Mouse (Mus musculus): ENCODE measurements around the gene Kctd6.
"Not testable (repeated sequence)": the region's sequence is repeated elsewhere in the genome, so short reads cannot be mapped to it uniquely, and the experiment has no call there.

Gene Kctd6

DNA sequence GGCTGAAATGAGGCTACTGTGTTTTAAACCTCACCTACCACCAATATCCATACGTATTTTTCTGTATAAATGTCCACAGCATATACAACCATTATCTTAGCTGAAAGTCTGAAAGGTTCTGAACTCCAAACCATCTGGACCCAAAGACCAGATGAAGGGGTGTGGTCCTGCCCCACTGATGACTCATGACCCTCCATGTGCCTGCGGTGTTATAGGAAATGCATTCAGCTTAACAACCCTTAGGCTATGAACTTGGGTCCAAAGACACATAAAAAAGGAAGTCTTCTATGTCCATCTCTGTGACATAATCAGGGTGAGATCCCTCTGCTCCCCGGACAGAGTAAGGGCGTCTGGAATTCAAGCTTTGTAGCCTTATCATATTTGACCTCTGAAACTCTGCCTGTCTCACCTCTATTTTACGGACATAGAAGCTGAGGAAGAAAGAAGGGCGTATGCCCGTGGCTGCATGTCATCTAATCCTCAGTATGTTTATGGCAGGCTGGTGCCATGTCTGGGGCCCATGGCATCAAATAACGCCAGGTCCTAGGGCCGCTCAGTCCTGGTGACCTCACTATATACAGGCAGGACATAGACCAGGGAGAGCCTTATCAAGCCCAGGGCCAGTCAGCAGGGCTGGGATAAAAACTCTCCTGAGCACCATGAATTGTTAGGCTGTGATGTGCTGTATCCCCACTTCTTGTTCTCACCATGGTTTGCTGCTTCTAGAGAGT is 36.4 kb downstream of the Kctd6 start:
- DNase-seq (ENCODE audit: low spot score), result no peak

DNA sequence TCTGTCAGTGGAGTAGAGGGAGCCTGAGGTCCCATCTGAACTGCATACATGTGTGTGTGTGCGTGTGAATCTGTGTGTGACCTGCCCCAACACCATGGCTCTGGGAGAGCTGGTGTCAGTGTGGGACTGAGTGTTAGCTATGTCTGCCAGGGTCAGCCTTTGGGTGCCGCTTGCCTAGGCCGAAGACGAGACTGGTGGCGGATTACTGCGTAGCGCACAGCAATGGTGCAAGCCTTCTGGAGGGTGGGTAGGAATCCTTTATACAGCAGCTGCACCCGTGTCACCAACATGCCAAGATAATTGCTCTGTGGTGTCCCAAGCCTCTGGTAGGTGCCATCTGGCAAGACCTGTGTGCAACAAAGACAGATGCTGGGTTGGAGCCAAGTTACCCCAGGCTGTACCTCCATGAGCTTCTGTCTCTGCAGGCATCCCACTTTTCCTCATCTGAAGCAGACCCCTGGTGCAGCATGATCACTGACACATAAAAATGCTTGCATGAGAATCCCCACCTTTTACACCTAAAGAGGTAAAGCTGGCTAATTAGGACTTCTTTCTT is 37.5 kb downstream of the Kctd6 start:
- DNase-seq (ENCODE audit: low spot score), result no peak

DNA sequence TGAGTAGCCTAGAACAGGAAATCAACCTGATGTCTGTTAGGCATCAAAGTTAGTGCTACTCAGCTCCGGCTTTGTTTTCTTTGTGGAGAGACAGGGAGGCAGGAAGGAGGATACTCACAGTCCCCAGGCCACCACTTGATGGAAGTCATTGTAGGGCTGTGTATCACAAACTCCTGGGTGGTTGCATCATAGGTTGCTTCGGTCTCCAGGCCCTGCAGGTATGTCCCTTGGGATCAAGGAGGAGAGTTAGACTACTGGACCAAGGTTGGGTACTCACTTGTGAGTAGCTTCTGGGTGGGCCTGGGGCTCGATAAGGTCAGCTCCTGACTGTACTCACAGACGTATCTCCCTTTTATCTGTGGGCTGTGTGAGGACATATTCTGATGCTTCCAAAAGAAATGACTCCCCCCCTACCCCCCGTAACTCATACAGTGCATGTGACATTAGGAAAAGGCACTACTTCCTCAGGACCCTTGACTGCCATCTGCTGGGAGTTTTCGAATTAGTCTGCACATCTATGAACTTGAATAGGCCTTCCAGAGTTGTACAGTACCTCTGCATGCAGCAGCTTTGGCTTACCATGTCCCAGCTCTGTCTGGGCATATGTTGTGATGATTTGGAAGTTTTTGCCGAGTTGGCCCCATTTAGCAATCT is 41.3 kb downstream of the Kctd6 start:
- DNase-seq (ENCODE audit: low spot score), result no peak

DNA sequence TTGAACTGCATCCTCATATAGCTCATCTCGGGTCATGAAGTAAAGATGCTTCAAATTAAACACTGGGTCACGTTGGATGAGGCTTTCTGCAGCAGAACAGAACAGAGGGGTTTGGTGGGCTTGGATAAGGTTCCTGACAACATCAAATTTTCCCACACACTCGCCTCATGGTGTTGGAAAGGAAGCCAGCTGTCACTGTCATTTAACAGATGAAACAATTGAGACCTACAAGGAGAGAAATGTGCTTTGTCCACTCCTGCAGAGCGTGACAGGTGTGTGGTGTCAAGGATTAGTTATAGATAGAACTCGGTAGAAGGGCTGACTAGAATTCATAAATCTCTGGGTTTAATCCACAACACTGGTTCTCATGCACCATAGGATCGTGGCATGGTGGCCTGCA is 42.1 kb downstream of the Kctd6 start:
- no peak for DNase-seq (ENCODE audit: low spot score)

DNA sequence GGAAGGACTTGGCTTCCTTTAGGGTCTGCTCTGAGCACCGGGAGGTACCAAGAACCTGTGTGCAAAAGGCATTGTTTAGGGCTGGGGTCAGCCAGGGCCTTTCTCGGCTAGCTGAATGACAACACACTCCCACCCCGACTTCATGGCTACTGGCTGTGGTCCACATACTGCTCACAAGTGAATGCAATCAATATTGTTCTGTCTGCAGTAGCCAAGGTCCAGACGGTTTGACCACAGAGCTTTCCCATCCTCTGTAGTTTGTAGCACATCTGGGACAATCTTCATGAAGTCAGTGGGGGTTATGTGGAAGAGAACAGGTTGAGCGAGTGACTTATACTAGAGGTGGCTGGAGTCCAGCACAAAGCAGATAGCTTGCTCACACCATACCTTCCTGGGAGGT is 42.9 kb downstream of the Kctd6 start:
- no peak for DNase-seq (ENCODE audit: low spot score)

DNA sequence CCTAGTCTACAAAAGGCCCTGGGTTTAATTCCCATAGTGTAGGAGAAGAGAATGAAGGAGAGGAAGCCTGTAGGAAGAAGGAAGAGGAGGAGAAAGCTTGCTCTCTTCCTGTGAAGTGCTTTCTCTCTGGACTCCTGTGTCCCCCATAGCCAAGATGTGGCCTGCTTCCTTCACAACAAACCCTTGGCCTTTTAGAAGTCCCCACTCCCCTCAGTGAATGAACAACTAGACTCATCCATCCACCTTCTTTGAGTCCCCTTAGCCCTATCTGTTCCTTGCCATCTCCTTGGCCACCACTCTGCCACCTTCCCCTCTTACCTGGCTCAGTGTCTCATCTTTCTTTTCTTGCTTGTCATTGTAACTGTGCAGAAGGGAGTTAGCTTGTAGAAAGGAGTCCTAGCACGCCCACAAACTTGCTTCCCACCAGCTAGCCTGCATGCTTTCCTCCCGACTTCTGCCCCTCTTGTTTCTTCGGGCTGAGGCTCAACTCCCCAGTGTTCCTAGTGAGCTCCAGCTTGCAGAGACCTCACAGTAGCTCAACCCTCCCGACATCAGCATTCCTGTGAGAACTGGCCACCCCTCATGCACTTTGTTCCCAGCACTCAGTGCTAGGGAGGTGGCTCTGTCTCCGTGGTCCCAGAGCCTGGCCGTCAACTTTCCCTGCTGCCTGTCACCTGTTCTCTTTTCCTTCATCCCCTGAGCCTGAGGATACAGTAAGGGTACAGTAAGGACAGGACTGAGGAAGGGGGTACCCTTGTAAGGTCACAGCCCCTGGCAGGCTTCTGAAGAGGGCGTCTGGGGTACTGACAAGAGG is 43.8 kb downstream of the Kctd6 start:
- DNase-seq (ENCODE audit: low spot score), result no peak

DNA sequence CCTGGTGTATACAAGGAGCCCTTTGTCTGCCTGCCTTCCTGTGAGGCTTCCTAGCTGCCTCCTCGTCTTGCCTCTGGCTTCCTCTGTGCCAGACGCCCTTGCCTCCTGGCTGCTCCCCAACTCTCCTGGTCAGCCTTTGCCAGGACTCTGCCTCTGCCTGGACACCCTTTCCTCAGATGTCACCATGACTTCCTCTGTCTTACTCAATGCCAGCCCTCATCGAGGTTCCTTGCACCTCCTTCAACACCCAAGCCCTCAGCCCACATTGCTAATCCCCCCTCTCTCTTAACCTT is 44.3 kb downstream of the Kctd6 start:
- no peak for DNase-seq (ENCODE audit: low spot score)

DNA sequence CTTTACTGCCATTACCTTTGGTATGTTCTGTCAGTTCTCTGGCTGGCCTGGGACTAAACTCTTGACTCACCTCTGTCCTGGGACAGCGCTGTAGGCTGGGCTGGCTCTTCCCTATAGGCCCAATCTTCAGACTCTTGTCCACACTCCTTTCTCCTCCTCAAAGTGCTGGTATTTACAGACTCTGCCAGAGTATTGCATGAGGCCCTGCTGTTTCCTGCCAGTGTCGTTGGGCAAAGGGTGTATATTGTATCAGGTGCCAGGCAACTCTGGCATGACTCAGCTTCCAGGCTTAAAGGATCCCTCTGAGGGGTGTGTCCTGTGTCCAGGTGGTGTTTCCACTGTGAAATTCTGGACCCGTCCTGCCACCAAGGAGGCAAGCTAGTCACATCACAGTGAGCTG is 44.8 kb downstream of the Kctd6 start:
- no peak for DNase-seq (ENCODE audit: low spot score)

DNA sequence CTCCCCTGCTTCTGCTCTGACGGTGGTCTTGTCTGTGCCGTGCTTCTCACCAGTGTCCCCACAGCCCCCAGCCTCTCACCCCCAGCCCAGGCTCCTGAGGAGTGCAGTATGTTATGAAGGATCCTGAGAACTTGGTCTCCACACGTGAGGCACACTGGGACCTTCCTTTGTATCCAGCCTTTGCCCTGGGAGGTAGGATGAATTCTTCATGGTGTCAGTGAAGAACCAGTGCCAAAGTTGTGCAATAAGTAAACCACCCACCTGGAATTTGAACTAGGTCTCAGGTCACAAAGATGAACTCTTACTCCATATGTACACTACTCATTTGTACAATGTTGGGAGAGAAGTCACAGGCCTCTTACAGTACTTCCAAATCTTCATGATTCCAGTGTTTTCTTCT is 45.2 kb downstream of the Kctd6 start, which contains the start of gene Acox2:
Gene Acox2, minus strand, starts transcription at position 188 of the 400 bp plus-strand sequence.
- no peak for DNase-seq (ENCODE audit: low spot score)

DNA sequence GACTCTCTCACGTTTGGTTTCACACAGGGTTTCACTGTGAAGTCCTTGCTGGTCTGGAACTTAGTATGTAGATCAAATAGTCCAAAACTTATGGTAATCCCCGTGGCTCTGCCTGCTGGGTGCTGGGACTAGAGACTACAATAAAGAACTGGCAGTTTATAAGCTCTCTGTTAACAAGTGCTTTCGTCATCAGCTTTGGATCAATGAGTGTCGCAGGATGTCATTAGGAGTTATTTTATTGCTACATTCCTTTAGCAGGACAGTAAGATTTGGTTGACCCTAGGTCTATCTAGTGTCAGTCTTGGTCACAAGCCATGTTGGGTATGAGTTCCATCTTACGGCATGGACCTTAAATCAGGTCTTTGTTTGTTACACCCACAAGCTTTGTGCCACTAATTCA is 46.3 kb downstream of the Kctd6 start:
- DNase-seq (ENCODE audit: low spot score), result no peak

DNA sequence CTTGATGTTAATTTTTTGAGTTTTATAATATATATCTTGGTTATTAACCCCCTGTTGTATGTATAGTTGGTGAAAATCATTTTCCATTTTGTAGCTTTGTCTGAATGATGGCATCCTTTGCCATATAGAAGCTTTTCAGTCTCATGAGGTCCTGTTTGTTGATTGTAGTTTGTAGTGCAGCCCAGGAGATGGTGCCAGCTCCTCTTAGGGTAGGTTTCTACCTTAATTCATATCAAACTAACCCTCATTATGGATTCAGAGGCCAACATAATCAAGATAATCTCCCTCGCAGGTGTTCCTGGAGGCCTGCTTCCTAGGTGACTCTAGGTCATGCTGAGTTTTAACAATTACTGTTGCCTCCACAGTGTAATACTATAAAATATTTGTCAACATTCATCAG is 48.3 kb downstream of the Kctd6 start:
- no peak for DNase-seq (ENCODE audit: low spot score)

DNA sequence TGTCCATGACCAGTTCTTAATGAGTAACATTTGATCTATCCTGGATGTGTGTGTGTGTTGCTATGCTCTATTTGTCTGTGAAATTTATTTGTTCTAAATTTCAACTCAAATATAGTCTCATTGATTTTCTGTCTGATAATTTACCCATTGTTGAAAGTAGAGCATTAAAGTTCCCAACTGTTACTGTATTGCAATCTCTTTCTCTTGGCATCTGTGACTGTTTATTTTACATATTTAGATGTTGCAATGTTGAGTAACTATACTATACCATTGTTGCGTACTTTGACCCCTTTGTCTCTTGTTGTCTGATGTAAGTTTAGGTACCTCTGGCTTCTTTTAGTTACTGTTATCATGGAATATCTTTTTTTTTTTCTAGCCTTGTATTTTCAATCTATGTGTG is 50.4 kb downstream of the Kctd6 start:
- no peak for DNase-seq (ENCODE audit: low spot score)

DNA sequence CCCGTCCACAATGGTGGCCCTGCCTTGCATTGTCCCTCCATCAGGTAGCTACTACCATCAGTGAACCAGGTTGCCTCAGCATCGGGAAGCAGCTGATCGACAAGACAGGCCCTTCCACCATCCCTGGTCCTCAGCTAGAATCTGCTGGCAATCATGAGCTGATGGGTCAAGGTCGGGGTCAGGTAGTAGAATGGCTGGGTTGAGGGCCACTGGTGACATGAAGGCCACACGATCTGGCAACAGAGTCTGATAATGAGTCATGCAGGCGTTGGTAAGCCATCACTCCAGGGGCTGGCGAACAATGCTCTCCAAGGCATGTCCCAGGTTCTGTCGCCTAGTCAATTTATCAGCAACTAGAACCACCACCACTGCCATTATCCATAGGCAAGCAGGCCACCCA is 57.3 kb downstream of the Kctd6 start:
- not testable (repeated sequence) for DNase-seq (ENCODE audit: low spot score)

Data from urinary bladder, postnatal 10 days (tissue).